Mouse (Mus musculus) skeletal muscle tissue, adult 2 months (tissue): Measurements from ENCODE around the gene Atp9a.

ENCODE experiments used
- DNase-seq: peaks from one replicate; pipeline ENCODE4 v3.0.0-alpha.2; 2012; ENCODE audit warnings: low read depth, low spot score

The Atp9a gene

DNA sequence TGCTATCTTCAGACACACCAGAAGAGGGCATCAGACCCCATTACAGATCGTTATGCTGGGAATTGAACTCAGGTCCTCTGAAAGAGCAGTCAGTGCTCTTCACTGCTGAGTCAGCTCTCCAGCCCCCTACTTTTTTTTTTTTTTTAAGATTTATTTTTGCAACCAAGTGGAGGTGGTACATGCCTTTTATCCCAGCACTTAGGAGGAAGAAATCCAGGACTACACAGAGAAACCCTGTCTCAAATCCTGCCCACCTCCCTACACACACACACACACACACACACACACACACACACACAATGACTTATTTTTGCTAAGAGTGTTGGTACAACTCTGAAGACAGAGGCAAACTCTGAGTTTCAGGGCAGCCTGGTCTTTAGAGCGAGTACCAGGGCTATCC is 59.5 kb downstream of the Atp9a start:
- DNase-seq = no peak

GRCm38 (mm10) chr2:168681531-168681930 is 60.7 kb downstream of the Atp9a start:
- no peak for DNase-seq

DNA sequence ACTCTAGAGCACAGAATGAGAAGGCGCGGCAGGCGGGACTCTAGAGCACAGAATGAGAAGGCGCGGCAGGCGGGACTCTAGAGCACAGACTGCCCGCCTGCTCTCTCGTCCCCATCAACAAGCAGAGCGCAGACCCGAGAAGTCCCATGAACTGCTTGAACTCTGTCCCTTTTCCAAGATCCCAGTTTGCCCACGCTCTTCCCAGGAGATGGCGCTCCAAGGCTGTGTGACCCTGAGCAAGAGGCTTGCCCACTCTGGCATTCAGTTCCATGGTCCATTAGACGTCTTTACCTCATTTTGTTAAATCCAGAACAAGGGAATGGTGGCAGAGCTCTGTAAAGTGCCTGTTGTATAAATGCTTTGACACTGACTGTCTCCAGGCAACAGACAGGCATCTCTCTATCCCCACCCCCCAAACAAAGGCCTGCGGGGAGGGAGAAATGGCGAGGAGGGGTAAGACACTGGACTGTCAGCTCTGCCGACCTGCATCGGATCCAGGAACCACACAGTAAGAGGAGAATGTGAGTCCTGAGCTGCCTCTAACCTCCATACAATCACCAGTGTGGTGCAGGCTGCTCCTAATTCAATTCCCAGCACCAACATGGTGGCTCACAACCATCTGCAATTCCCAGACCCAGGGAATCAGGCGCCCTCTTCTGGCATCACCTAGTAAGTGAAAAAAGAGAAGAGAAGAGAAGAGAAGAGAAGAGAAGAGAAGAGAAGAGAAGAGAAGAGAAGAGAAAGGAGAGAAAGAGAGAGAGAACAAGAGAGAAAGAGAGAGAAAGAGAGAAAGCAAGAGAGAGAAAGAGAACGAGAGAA is 62.6 kb downstream of the Atp9a start:
- DNase-seq = no peak

GRCm38 (mm10) chr2:168678662-168679294 is 63.4 kb downstream of the Atp9a start:
- no peak for DNase-seq

GRCm38 (mm10) chr2:168677650-168678049 is 64.6 kb downstream of the Atp9a start:
- DNase-seq = no peak

GRCm38 (mm10) chr2:168671724-168672123 is 70.5 kb downstream of the Atp9a start:
- no peak for DNase-seq

GRCm38 (mm10) chr2:168670241-168670640 is 72.0 kb downstream of the Atp9a start:
- DNase-seq = no peak

DNA sequence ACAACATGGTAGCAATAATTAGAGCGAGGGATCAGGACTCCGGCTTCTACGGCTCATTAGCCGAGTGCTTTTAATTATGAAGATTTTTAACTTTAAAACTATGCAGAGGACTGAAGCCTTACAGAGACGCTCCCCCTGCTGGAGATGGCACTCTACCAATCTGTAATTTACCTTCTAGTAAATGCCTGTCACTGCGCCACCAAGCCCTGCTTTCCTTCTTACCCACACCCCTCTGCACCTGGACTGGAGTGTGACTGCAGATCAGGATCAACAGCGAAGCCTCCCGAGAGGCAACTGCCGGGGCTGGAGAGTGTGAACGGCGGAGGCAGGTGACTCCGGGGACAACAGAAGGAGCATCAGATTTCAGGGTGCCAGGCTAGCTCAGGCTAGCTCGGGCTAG is 72.4 kb downstream of the Atp9a start:
- no peak for DNase-seq

DNA sequence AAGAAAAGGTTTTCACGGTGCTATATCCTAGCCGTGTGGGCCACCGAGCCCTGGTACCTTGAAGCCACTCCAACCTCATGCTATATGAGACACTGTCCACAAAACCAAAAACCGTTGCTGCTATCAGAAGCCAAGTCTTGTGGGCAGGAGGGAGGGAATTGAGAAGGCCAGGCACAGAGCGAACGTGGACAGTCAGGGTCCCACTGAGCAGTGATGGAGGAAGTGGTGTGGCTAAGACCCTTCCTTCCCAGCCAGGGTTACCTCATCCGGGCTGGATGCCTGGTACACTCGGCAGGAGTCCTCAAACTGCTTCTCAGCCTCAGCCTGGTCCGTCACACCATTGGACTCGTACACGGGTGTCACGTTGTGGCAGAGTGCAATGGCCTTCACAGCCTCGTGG is 74.5 kb downstream of the Atp9a start:
- no peak for DNase-seq

DNA sequence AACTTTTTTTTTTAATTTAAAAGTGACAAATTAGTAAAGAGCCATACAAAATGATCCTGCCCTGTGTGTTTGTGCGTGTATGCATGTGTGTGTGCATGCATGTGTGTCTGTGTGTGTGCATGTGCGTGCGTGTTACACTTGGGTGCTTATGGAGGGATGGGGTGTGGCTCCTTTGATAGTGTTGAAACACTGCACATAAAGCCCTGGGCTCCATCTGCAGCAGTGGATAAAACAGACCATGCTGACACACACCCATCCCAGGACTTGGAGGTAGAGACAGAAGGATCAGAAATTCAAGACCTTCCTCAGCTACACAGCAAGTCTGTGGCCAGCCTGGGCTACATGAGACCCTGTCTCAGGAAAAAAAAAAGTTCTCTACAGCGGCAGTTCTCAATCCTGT is 76.5 kb downstream of the Atp9a start:
- DNase-seq = no peak

GRCm38 (mm10) chr2:168663716-168664115 is 78.5 kb downstream of the Atp9a start:
- DNase-seq = no peak

GRCm38 (mm10) chr2:168663216-168663615 is 79.0 kb downstream of the Atp9a start:
- DNase-seq = no peak

GRCm38 (mm10) chr2:168661802-168662201 is 80.4 kb downstream of the Atp9a start:
- DNase-seq = no peak

DNA sequence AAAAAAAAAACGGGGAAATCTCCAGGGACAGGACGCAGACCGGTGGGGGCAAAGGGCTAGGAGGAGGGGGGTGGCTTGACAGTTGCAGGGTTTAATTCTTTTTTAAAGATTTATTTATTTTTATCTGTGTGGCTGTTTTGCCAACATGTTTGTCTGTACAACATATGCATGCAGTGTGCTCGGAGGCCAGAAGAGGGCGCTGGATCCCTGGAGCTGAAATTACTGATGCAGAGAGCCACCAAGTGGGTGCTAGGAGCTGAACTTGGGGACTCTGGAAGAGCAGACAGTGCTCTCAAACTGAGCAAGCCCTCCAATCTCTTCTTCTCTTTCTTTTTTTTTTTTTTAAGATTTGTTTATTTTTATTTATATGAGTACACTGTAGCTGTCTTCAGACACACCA is 81.9 kb downstream of the Atp9a start:
- no peak for DNase-seq

- peak; percentile 34 for DNase-seq
These were observed 83.7 kb downstream of the Atp9a start for GRCm38 (mm10) chr2:168658551-168658950.

GRCm38 (mm10) chr2:168656569-168657308 is 85.5 kb downstream of the Atp9a start:
- DNase-seq = no peak

GRCm38 (mm10) chr2:168654983-168655669 is 87.1 kb downstream of the Atp9a start:
- no peak for DNase-seq

DNA sequence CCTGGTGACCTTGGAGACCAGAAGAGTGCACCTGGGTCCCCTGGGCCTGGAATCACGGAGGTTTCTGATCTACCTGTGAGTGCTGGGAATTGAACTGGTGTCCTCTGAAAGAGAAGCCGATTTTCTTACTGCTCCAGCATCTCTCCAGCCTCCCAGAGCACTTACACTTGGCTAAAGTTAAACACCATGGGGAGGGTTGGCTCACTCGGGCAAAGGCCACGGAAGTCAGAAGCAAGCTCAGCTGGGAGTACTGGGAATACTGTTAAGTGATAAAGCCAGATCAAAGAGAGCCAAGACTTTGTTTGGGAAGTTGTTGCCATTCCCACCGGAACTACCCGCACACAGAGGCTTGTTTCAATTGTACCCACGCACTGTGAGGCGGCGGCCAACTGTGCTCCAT is 87.7 kb downstream of the Atp9a start:
- no peak for DNase-seq

GRCm38 (mm10) chr2:168651757-168652156 is 90.5 kb downstream of the Atp9a start:
- DNase-seq = peak; percentile 25

DNA sequence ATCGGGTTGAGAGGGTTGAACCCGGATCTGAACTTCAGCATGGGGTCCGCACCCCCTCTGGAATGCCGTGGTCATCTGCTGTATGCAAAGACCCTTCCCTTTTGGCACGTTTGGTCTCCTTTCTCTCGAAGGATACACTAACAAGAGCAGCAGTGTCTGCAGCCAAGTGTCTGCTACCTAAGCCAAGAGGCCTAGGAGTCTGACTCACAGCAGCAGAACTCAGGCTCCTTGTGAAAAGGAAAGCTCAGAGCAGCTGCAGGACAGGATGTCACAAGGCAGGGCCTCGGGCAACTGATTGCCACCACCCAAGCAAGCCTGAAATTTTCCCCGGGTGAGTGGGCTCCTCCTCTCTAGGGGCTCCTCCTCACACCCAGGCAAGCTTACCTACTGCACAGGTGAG is 94.0 kb downstream of the Atp9a start:
- no peak for DNase-seq

DNA sequence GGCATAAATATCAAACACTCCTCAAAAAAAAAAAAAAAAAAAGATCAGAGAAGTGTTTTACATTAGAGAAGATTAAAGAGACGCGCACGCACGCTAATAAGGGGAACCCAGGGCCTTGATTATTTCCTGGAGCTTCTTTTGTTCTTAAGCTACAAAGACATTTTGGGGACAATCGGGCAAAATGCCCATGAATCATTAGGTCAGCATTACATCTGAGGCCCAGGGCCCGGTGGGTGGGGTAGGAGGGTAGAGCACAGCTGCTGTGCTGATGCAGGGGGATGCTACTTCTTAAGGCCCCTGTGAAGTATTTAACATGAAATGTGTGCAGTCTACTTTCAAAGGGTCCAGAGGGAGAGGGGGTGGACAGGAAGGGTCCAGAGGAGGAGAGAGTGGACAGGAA is 97.4 kb downstream of the Atp9a start:
- no peak for DNase-seq
